Mouse (Mus musculus) CH12.LX (cell line): ENCODE measurements around the gene Psmd7.

ENCODE experiments used
- CHD1 ChIP-seq: IDR thresholded peaks from 2 replicates; pipeline ENCODE4 v1.6.1; 2012; ENCODE audit warnings: low read depth, low read length, improper control_type of control experiment, inconsistent platforms
- CTCF ChIP-seq, 2 experiments: IDR thresholded peaks in 1 of 2; conservative IDR thresholded peaks in 1 of 2; 2 replicates each; pipeline ENCODE4 v1.5.1; 2011 to 2012; ENCODE audit warnings: low read depth in 2 of 2, low read length in 2 of 2, improper control_type of control experiment in 1 of 2, inconsistent platforms in 1 of 2, mild to moderate bottlenecking in 1 of 2, moderate library complexity in 1 of 2
- EP300 ChIP-seq: IDR thresholded peaks from 2 replicates; pipeline ENCODE4 v1.6.1; 2011; ENCODE audit warnings: low read length, improper control_type of control experiment
- ETS1 ChIP-seq: conservative IDR thresholded peaks from 2 replicates; pipeline ENCODE4 v1.6.1; 2012; ENCODE audit warnings: low read depth, mild to moderate bottlenecking, inconsistent platforms, low read length, improper control_type of control experiment, moderate library complexity
- HCFC1 ChIP-seq: IDR thresholded peaks from 2 replicates; pipeline ENCODE4 v1.6.1; 2012; ENCODE audit warnings: low read depth, mild to moderate bottlenecking, inconsistent platforms, low read length, improper control_type of control experiment
- KAT2A ChIP-seq: IDR thresholded peaks from 2 replicates; pipeline ENCODE4 v1.6.1; 2012; ENCODE audit warnings: low read length, improper control_type of control experiment, inconsistent platforms; ENCODE audit not compliant: insufficient replicate concordance
- MAFK ChIP-seq: IDR thresholded peaks from 2 replicates; pipeline ENCODE4 v1.6.1; 2011; ENCODE audit warnings: low read length, improper control_type of control experiment; ENCODE audit not compliant: insufficient replicate concordance
- MAX ChIP-seq: IDR thresholded peaks from 2 replicates; pipeline ENCODE4 v1.6.1; 2011; ENCODE audit warnings: low read length, improper control_type of control experiment
- NRF1 ChIP-seq: IDR thresholded peaks from 2 replicates; pipeline ENCODE4 v1.6.1; 2014; ENCODE audit warnings: low read depth, mild to moderate bottlenecking, inconsistent platforms, low read length, improper control_type of control experiment, moderate library complexity
- POLR2A ChIP-seq: IDR thresholded peaks from 2 replicates; pipeline ENCODE4 v1.6.1; 2011; ENCODE audit warnings: low read depth, mild to moderate bottlenecking, improper control_type of control experiment, low read length
- ZC3H11A ChIP-seq: IDR thresholded peaks from 2 replicates; pipeline ENCODE4 v1.6.1; 2012; ENCODE audit warnings: low read depth, mild to moderate bottlenecking, inconsistent platforms, low read length, improper control_type of control experiment
- ZKSCAN1 ChIP-seq: IDR thresholded peaks from 2 replicates; pipeline ENCODE4 v1.6.1; 2012; ENCODE audit warnings: low read depth, inconsistent platforms, low read length, improper control_type of control experiment, borderline replicate concordance
- ZMIZ1 ChIP-seq: IDR thresholded peaks from 2 replicates; pipeline ENCODE4 v1.6.1; 2012; ENCODE audit warnings: low read depth, mild to moderate bottlenecking, inconsistent platforms, low read length, improper control_type of control experiment
- ZNF384 ChIP-seq: IDR thresholded peaks from 2 replicates; pipeline ENCODE4 v1.6.1; 2012; ENCODE audit warnings: low read depth, low read length, improper control_type of control experiment, inconsistent platforms

- TF ChIP-seq CTCF (conservative IDR thresholded peaks at IDR 0.05 in 1 of 2, IDR thresholded peaks at IDR 0.05 in 1 of 2; ENCODE audit: low read depth in 2 of 2, low read length in 2 of 2) (no peak), ETS1 (no peak), ZKSCAN1 (no peak), HCFC1 (no peak), CHD1 (no peak), MAX (no peak), EP300 (no peak), POLR2A (no peak), ZNF384 (no peak), MAFK (no peak), KAT2A (no peak), ZC3H11A (no peak), ZMIZ1 (no peak), NRF1 (no peak)
Measured at GRCm38 (mm10) chr8:107543714-107544113, 44.5 kb downstream of the Psmd7 start.
